Mouse (Mus musculus) small intestine, adult 10 weeks (tissue): ENCODE results near the gene BC061212. TPM values are rescaled to one million over a fixed set of nuclear protein-coding genes. Genes with fewer than 3 reads are reported as not detected.

Experiments used
- polyA plus RNA-seq: library from polyadenylated mRNA; stranded (reverse); fragments of 350-450 nt; fragmentation: Illumina TruSeq; extraction: RNeasy Lipid Tissue Mini Kit (QIAGEN cat#74804); gene quantifications from one replicate; pipeline ENCODE4 v1.2.3, GENCODE M21; 2014; ENCODE audit warnings: low replicate concordance

BC061212 gene
- not detected for polyA plus RNA-seq

DNA sequence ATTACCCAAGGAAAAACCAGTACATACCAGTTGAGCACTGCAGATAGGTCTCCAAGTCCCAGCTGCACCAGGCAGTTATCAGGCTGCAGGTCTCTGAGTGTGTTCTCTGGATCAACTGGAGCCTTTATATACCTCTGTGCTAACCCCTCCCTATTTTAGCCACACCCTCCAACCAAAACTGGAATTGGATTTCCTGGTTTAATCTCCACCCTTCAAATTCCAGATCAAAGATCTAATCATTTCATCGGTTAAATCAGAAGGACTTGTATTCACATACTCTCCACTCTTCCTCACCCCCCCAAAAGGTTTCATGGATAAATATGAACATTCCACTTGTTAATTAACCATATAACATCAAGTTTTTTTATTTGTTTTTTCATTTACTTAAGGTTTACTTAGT is at the start of gene BC061212:
Gene BC061212 (minus strand): TSS at position 101 of the 400 bp plus-strand sequence.

DNA sequence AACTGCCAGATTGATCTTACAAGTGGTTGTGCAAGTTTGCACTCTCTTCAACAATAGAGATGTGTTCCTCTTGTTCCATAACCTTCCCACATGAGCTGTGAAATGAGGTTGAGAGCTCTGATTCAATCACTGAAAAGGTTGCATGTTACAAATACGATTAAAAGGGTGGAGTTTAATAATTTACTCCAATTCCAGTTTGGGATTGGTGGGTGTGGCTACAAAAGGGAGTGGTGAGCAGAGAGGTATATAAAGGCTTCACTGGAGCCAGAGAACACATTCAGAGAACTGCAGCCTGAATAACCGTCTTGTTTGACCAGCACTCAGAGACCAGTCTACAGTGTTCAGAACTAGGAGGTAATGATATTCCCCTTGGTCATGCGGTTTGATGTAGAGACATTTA is 5.7 kb upstream of the BC061212 start, which contains the start of gene Gm6351:
Gene Gm6351 (plus strand): TSS at position 301 of the 400 bp plus-strand sequence.

Other genes with a start within 250 kb of the BC061212 start
- not detected for gene Gm7792, start 226.8 kb downstream of the BC061212 start, polyA plus RNA-seq
- not detected for gene Gm16429, start 141.5 kb downstream of the BC061212 start, polyA plus RNA-seq
- gene Gm6351, start 5.8 kb upstream of the BC061212 start, polyA plus RNA-seq: not detected
- gene Gm3106, start 147.5 kb upstream of the BC061212 start, polyA plus RNA-seq: not detected
- not detected for gene A430089I19Rik, start 236.3 kb upstream of the BC061212 start, polyA plus RNA-seq
- not detected for gene Gm6502, start 243.9 kb upstream of the BC061212 start, polyA plus RNA-seq